Mouse (Mus musculus): ENCODE measurements around the gene Cdk14. TPM values are rescaled to one million over a fixed set of nuclear protein-coding genes. Genes with fewer than 3 reads are reported as not detected.

Cdk14 gene
- polyA plus RNA-seq, 1 experiment from 2014 or later, result 25.5 TPM

DNA sequence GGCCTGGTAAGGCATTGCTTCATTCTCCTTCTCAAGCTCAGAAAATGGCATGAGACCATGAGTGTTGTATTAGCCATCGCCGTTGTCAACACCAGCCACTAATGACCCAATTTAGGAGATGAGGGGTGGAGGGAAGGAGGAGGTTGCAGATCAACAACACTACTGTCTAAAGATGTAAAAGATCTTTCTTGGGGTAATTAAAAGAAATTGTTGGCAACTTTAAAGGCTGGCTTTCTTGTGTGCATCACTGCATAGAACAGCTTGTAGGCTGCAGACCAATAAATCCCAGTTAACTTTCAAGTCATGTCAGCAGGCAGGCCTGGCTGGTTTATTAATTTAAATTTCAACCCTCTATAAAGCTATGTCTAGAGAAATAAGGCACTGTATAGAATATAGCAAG lies 559.0 kb downstream of the Cdk14 start:
- ATAC-seq (replicated peaks; ENCODE audit: low FRiP score, low TSS enrichment, low read depth) (no peak), DNase-seq (ENCODE audit: low spot score) (no peak)
- Histone ChIP-seq H3K9me3 (ENCODE audit: control insufficient read depth, low read length) (no peaks in the 10 kb centered on the region), H3K4me3 (ENCODE audit: low read depth, low read length) (no peak overlapping the region), H3K9ac (ENCODE audit: low read length) (no peak overlapping the region), H3K27me3 (replicated peaks; ENCODE audit: control insufficient read depth, insufficient read depth, low read length) (no peaks in the 10 kb centered on the region), H3K27ac (ENCODE audit: low read depth) (no peak overlapping the region), H3K36me3 (ENCODE audit: control insufficient read depth, insufficient read depth, low read length) (no peaks in the 10 kb centered on the region), H3K4me1 (replicated peaks; ENCODE audit: control insufficient read depth, insufficient read depth, low read length) (peaks cover 5% of the 10 kb centered on the region; the same call in 1 of the 2 replicates), H3K4me2 (ENCODE audit: low read length) (no peak overlapping the region)
- 86% methylated on average over 2 of the region's 2 CpGs for WGBS

DNA sequence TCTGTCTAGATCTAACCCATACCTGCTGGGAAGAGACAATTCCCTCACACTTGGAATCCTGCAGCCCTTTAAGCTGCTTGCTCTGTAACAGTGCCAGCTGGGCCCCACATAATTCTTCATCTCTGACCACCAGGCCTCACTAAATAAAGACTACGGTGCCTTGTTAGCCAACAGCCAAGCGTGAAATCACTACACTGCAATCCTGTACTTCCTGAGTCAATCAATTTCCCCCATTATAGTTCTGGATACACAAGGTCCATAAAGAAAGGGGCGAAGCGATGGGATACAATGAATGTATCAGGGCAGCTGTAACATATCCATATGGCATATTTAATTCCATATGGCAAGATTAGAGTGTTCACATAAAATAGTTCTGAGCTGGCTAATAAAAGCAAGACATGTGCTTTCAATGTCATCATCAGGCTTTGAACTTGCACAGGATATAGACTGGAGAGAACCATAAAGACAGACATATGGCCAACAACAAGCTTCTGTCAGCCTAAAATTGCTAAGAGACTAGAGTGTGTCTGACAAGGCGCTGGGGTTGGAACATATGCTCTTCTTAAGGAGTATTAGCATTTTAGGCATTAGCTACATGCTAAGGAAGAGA lies 562.0 kb downstream of the Cdk14 start:
- Histone ChIP-seq H3K9me3 (ENCODE audit: control insufficient read depth, low read length) (no peaks in the 10 kb centered on the region), H3K27ac (ENCODE audit: low read depth) (no peak overlapping the region), H3K4me2 (ENCODE audit: low read length) (no peak overlapping the region), H3K4me3 (ENCODE audit: low read depth, low read length) (no peak overlapping the region), H3K36me3 (ENCODE audit: control insufficient read depth, insufficient read depth, low read length) (no peaks in the 10 kb centered on the region), H3K27me3 (replicated peaks; ENCODE audit: control insufficient read depth, insufficient read depth, low read length) (no peaks in the 10 kb centered on the region), H3K9ac (ENCODE audit: low read length) (no peak overlapping the region), H3K4me1 (replicated peaks; ENCODE audit: control insufficient read depth, insufficient read depth, low read length) (peaks cover 10% of the 10 kb centered on the region; the same call in 1 of the 2 replicates)
- DNase-seq (ENCODE audit: low spot score), result no peak
- 36% methylated on average over 5 of the region's 5 CpGs for whole genome bisulfite sequencing
- ATAC-seq (replicated peaks; ENCODE audit: low FRiP score, low TSS enrichment, low read depth), result no peak

DNA sequence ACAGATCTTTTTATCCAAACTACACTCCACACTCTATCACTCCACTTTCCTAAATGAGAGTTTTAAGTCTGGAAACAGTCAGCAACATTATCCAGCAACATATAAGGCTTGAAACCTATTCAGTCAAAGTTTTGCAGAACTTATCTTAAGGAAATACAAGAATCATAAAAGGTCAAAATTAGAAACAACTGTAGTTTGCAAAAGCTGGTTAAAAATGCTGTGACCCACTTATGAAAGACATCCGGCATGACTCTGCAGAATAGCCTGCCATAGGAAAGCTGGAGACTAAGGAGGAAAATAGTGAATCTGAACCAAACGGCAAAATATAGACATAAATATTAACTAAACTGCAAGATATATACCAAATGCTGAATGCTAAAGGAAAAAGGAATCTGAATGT lies 566.6 kb downstream of the Cdk14 start:
- no peak for ATAC-seq (replicated peaks; ENCODE audit: low FRiP score, low TSS enrichment, low read depth)
- 79% methylated on average over 2 of the region's 2 CpGs for WGBS

DNA sequence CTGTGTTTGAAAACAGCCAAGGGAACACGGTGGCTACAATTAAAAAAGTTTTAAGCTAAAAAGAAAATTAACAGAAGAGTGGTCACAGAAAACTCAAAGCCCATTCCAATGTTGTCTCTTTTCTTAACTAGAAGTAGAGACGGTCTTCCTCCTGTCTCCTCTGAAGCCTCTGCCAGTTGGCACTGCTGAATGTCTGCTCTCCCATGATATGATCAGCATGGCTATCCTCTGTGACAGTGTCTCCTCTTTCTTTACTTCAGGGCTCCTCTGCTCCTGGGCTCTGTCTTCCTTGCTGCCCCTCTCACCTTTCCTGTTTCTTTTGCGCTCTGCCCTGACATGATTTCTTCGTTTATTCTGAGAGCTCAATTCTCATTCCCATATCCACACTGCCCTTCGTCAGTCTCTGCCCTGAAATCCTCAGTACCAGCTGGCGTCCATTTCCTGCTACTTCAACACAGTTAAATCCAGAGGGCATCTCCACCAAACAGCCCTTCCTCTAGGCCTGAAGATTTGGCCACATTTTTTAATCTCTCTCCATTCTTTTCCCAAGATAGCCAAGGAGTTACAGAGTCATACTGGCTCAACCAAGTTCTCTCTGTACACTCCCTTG lies 567.3 kb downstream of the Cdk14 start:
- no peak for DNase-seq (ENCODE audit: low spot score)
- ATAC-seq (replicated peaks; ENCODE audit: low FRiP score, low TSS enrichment, low read depth), result no peak
- H3K9ac ChIP-seq (ENCODE audit: low read length), result no peak overlapping the region
- H3K4me3 ChIP-seq (ENCODE audit: low read depth, low read length), result no peak overlapping the region
- H3K36me3 ChIP-seq (ENCODE audit: control insufficient read depth, insufficient read depth, low read length), result no peaks in the 10 kb centered on the region
- peak overlapping the region; percentile 73 for H3K27ac ChIP-seq (ENCODE audit: low read depth)
- no peak overlapping the region for H3K4me2 ChIP-seq (ENCODE audit: low read length)
- WGBS, result 55% methylated on average over 6 of the region's 6 CpGs
- H3K4me1 ChIP-seq (replicated peaks; ENCODE audit: control insufficient read depth, insufficient read depth, low read length), result peaks cover 12% of the 10 kb centered on the region; the same call in 1 of the 2 replicates
- no peaks in the 10 kb centered on the region for H3K27me3 ChIP-seq (replicated peaks; ENCODE audit: control insufficient read depth, insufficient read depth, low read length)
- H3K9me3 ChIP-seq (ENCODE audit: control insufficient read depth, low read length), result no peaks in the 10 kb centered on the region

More for the DNA sequence above, 566.6 kb downstream of the Cdk14 start:
- no peak overlapping the region for H3K4me2 ChIP-seq (ENCODE audit: low read length)
- H3K9ac ChIP-seq (ENCODE audit: low read length), result no peak overlapping the region
- H3K27me3 ChIP-seq (replicated peaks; ENCODE audit: control insufficient read depth, insufficient read depth, low read length), result no peaks in the 10 kb centered on the region
- peaks cover 16% of the 10 kb centered on the region; the same call in 1 of the 2 replicates for H3K4me1 ChIP-seq (replicated peaks; ENCODE audit: control insufficient read depth, insufficient read depth, low read length)
- H3K9me3 ChIP-seq (ENCODE audit: control insufficient read depth, low read length), result no peaks in the 10 kb centered on the region
- no peak overlapping the region for H3K4me3 ChIP-seq (ENCODE audit: low read depth, low read length)
- H3K27ac ChIP-seq (ENCODE audit: low read depth), result peak overlapping the region; percentile 73; the same call in 1 of the 2 replicates
- no peaks in the 10 kb centered on the region for H3K36me3 ChIP-seq (ENCODE audit: control insufficient read depth, insufficient read depth, low read length)
- DNase-seq (ENCODE audit: low spot score), result no peak

DNA sequence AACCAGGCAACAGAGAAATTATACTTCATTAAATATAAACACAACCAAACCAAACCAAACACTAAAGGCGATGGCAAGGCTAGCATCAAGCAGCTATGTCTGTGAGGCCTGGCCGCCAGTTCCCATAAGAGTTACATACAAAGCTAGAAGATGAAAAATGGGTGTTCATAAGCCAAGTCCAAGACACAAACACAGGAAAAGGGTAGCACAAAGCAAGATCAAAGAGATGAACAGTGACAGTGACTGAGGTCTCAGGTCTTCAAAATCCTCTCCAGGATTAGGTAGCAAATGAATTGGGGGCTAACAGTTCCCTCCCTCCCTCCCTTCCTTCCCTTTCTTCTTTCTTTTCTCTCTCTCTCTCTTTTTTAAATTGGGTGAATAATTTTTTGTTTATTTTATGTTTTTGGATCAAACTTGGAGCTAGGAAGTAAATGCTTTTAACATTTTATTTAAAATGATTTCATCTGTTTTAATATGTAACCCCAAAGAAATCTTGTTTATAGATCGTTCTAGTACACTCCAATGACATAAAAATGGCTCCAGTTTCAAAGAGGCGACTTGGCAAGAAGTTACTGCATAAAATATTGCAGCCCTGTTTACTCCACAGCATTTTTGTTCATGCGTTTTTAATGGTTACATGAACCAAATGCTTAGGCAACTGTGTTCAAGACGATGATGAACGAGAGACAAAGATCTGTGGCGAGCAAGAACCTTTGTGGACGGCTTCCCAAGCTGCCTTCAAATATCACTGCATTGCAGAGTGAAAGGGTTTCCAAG lies 568.0 kb downstream of the Cdk14 start:
- Histone ChIP-seq H3K4me2 (ENCODE audit: low read length) (no peak overlapping the region), H3K27me3 (replicated peaks; ENCODE audit: control insufficient read depth, insufficient read depth, low read length) (no peaks in the 10 kb centered on the region), H3K4me1 (replicated peaks; ENCODE audit: control insufficient read depth, insufficient read depth, low read length) (0 out of 2 replicates have a peak, but pooled peaks cover 12% of the 10 kb centered on the region), H3K4me3 (ENCODE audit: low read depth, low read length) (no peak overlapping the region), H3K36me3 (ENCODE audit: control insufficient read depth, insufficient read depth, low read length) (no peaks in the 10 kb centered on the region), H3K9me3 (ENCODE audit: control insufficient read depth, low read length) (no peaks in the 10 kb centered on the region), H3K27ac (ENCODE audit: low read depth) (peak overlapping the region; percentile 73), H3K9ac (ENCODE audit: low read length) (no peak overlapping the region)
- no peak for DNase-seq (ENCODE audit: low spot score)
- ATAC-seq (replicated peaks; ENCODE audit: low FRiP score, low TSS enrichment, low read depth), result no peak
- 52% methylated on average over 9 of the region's 9 CpGs for WGBS

DNA sequence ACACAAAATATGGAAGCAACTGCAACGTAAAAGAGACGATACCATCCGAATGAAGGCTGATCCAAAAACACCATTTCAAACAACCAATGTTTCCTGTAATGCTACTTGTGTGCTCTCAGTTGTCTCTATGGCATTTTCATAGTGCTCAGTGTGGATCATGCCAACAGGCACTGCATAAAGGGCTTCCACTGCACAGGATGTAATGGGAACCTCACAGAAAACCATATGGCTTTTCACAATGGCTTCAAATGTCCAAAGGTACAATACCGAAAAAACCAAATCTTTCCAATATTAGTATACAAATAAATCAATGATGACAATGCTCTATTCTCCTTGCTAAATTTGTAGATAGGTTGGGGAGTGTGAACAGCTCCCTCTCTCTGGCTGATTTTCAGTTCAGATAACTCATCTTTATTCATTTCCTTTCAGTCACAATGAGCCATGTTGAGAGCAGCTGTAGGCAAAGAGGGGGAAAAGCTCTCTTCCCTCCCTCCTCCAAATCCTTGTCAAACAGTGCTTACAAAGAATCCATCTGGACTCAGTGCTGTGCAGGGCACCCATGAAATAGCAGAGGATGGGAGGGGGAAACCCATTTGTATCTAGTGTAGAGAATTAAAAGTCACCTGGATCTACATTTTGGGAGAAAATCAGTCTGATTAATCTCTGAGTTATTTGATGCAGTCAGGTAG lies 568.7 kb downstream of the Cdk14 start:
- WGBS, result 96% methylated on average over 4 of the region's 4 CpGs
- Histone ChIP-seq H3K27me3 (replicated peaks; ENCODE audit: control insufficient read depth, insufficient read depth, low read length) (no peaks in the 10 kb centered on the region), H3K9ac (ENCODE audit: low read length) (no peak overlapping the region), H3K4me1 (replicated peaks; ENCODE audit: control insufficient read depth, insufficient read depth, low read length) (0 out of 2 replicates have a peak, but pooled peaks cover 12% of the 10 kb centered on the region), H3K9me3 (ENCODE audit: control insufficient read depth, low read length) (no peaks in the 10 kb centered on the region), H3K36me3 (ENCODE audit: control insufficient read depth, insufficient read depth, low read length) (no peaks in the 10 kb centered on the region), H3K4me3 (ENCODE audit: low read depth, low read length) (no peak overlapping the region), H3K27ac (ENCODE audit: low read depth) (peak overlapping the region; percentile 30), H3K4me2 (ENCODE audit: low read length) (no peak overlapping the region)
- ATAC-seq (replicated peaks; ENCODE audit: low FRiP score, low TSS enrichment, low read depth) (no peak; the same call in 1 of the 2 replicates), DNase-seq (ENCODE audit: low spot score) (no peak)

DNA sequence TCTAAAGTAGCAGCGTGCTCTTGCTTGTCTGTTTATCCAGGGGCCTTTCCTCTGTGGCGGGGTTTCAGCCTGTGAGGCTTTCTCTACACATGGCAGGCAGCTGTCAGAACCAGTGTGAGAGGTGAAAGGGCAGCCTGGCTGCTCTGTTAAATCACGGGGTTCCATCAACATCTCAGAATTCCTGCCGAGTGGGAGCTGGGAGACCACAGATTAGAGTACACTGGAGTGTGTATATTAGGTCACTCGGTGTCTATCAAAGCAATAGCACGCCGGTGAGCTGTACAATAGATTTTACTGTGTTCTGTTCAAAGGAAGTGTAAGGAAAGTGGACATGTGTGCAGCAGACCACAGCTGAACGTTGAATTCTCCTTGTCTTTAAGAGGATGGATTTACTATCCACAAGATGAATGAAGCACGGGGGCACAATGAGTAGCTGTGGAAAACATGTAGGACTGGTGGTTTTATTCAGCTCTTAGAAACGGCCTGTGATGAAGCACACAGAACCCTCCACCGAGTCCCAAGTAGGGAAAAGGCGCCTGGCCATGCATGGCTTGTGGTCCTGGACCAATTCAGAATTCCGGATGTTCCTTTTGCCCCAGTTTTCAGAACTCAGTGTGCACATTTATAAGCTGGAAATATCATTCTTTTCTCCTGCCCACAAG lies 585.2 kb downstream of the Cdk14 start:
- Histone ChIP-seq H3K27ac (ENCODE audit: low read depth) (no peak overlapping the region), H3K4me1 (replicated peaks; ENCODE audit: control insufficient read depth, insufficient read depth, low read length) (peaks cover 13% of the 10 kb centered on the region; the same call in 1 of the 2 replicates), H3K4me3 (ENCODE audit: low read depth, low read length) (no peak overlapping the region), H3K4me2 (ENCODE audit: low read length) (no peak overlapping the region), H3K27me3 (replicated peaks; ENCODE audit: control insufficient read depth, insufficient read depth, low read length) (no peaks in the 10 kb centered on the region), H3K9me3 (ENCODE audit: control insufficient read depth, low read length) (no peaks in the 10 kb centered on the region), H3K9ac (ENCODE audit: low read length) (no peak overlapping the region), H3K36me3 (ENCODE audit: control insufficient read depth, insufficient read depth, low read length) (no peaks in the 10 kb centered on the region)
- no peak for ATAC-seq (replicated peaks; ENCODE audit: low FRiP score, low TSS enrichment, low read depth)
- no peak for DNase-seq (ENCODE audit: low spot score)
- 22% methylated on average over 13 of the region's 13 CpGs for WGBS

DNA sequence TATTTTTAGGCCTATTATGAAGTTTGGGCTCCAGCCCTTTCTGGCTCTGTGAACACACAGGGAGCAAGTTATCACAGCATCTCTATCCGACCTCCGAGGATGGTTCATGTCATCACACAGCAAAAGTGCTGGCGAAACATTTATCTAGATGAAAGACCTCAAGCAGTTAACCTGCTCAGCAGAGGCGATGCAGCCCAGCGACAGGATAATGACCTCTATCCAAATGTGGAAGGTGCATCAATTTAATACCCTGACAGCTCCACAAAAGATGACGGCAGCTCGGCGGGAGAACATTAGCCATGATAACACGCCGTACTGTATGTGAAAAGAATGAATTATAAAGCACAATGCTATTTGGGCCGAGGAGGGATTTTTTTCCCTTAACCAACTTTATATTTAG lies 586.2 kb downstream of the Cdk14 start:
- no peaks in the 10 kb centered on the region for H3K27me3 ChIP-seq (replicated peaks; ENCODE audit: control insufficient read depth, insufficient read depth, low read length)
- ATAC-seq (replicated peaks; ENCODE audit: low FRiP score, low TSS enrichment, low read depth) (no peak), DNase-seq (ENCODE audit: low spot score) (no peak)
- no peak overlapping the region for H3K4me2 ChIP-seq (ENCODE audit: low read length)
- H3K9me3 ChIP-seq (ENCODE audit: control insufficient read depth, low read length), result no peaks in the 10 kb centered on the region
- 40% methylated on average over 11 of the region's 11 CpGs for WGBS
- no peak overlapping the region for H3K4me3 ChIP-seq (ENCODE audit: low read depth, low read length)
- peaks cover 13% of the 10 kb centered on the region; the same call in 1 of the 2 replicates for H3K4me1 ChIP-seq (replicated peaks; ENCODE audit: control insufficient read depth, insufficient read depth, low read length)
- no peak overlapping the region for H3K27ac ChIP-seq (ENCODE audit: low read depth)
- no peak overlapping the region for H3K9ac ChIP-seq (ENCODE audit: low read length)
- no peaks in the 10 kb centered on the region for H3K36me3 ChIP-seq (ENCODE audit: control insufficient read depth, insufficient read depth, low read length)
